Mouse (Mus musculus) thymus, adult 2 months (tissue): ENCODE measurements around the gene Nkain2.

Source experiments
- CTCF ChIP-seq: fragments of 200-500 bp; IDR thresholded peaks from 2 replicates; pipeline ENCODE4 v1.5.1; 2012; ENCODE audit warnings: mild to moderate bottlenecking, control low read depth, low read length, moderate library complexity, borderline replicate concordance; ENCODE audit not compliant: control insufficient read depth, poor library complexity, insufficient read depth; ENCODE audit errors: extremely low read depth
- POLR2A ChIP-seq: fragments of 200-500 bp; IDR thresholded peaks from 2 replicates; pipeline ENCODE4 v1.6.1; 2012; ENCODE audit warnings: mild to moderate bottlenecking, low read length, control low read depth, moderate library complexity; ENCODE audit not compliant: control insufficient read depth, poor library complexity, insufficient read depth; ENCODE audit errors: extremely low read depth

GRCm38 (mm10) chr10:32536057-32536456 is 354.2 kb downstream of the Nkain2 start:
- TF ChIP-seq CTCF (no peak), POLR2A (no peak)
